Mouse (Mus musculus): Measurements from ENCODE around the gene Sptbn1. TPM values are rescaled to one million over a fixed set of nuclear protein-coding genes. Genes with fewer than 3 reads are reported as not detected.

Gene Sptbn1
- polyA plus RNA-seq, 1 experiment from 2014 or later, result 61.9 TPM

- H3K9me3 ChIP-seq (replicated peaks), result no peaks in the 10 kb centered on the region
- no peaks in the 10 kb centered on the region for H3K27me3 ChIP-seq (ENCODE audit: low read depth, poor library complexity, severe bottlenecking)
- DNase-seq (ENCODE audit: low spot score), result no peak
- no peak overlapping the region for H3K27ac ChIP-seq (replicated peaks)
- H3K4me3 ChIP-seq, result no peak overlapping the region
- H3K36me3 ChIP-seq, result no peaks in the 10 kb centered on the region
- WGBS, result 85% methylated on average over 1 of the region's 1 CpGs
- H3K4me1 ChIP-seq, result peaks cover 7% of the 10 kb centered on the region; the same call in 1 of the 2 replicates
Measured at GRCm38 (mm10) chr11:30247106-30247505, 20.9 kb downstream of the Sptbn1 start.

GRCm38 (mm10) chr11:30246161-30246560 is 21.8 kb downstream of the Sptbn1 start:
- no peak for DNase-seq (ENCODE audit: low spot score)
- Histone ChIP-seq H3K36me3 (no peaks in the 10 kb centered on the region), H3K9me3 (replicated peaks) (no peaks in the 10 kb centered on the region), H3K27ac (replicated peaks) (no peak overlapping the region), H3K4me1 (peaks cover 7% of the 10 kb centered on the region; the same call in 1 of the 2 replicates), H3K27me3 (ENCODE audit: low read depth, poor library complexity, severe bottlenecking) (no peaks in the 10 kb centered on the region), H3K4me3 (no peak overlapping the region)
- 95% methylated on average over 11 of the region's 11 CpGs for WGBS

- Histone ChIP-seq H3K27me3 (ENCODE audit: low read depth, poor library complexity, severe bottlenecking) (no peaks in the 10 kb centered on the region), H3K27ac (replicated peaks) (no peak overlapping the region), H3K4me1 (peaks cover 7% of the 10 kb centered on the region; the same call in 1 of the 2 replicates), H3K9me3 (replicated peaks) (no peaks in the 10 kb centered on the region), H3K36me3 (no peaks in the 10 kb centered on the region), H3K4me3 (no peak overlapping the region)
- DNase-seq (ENCODE audit: low spot score), result no peak
- 80% methylated on average over 1 of the region's 1 CpGs for WGBS
Measured at GRCm38 (mm10) chr11:30244172-30244571, 23.8 kb downstream of the Sptbn1 start.

GRCm38 (mm10) chr11:30243591-30243990 is 24.4 kb downstream of the Sptbn1 start:
- H3K4me1 ChIP-seq, result peaks cover 7% of the 10 kb centered on the region; the same call in 1 of the 2 replicates
- WGBS, result 82% methylated on average over 3 of the region's 3 CpGs
- no peak for DNase-seq (ENCODE audit: low spot score)
- H3K9me3 ChIP-seq (replicated peaks), result no peaks in the 10 kb centered on the region
- H3K36me3 ChIP-seq, result no peaks in the 10 kb centered on the region
- H3K27ac ChIP-seq (replicated peaks), result no peak overlapping the region
- no peak overlapping the region for H3K4me3 ChIP-seq
- no peaks in the 10 kb centered on the region for H3K27me3 ChIP-seq (ENCODE audit: low read depth, poor library complexity, severe bottlenecking)

GRCm38 (mm10) chr11:30240861-30241260 is 27.1 kb downstream of the Sptbn1 start:
- Histone ChIP-seq H3K9me3 (replicated peaks) (no peaks in the 10 kb centered on the region), H3K4me3 (no peak overlapping the region), H3K27me3 (ENCODE audit: low read depth, poor library complexity, severe bottlenecking) (no peaks in the 10 kb centered on the region), H3K27ac (replicated peaks) (no peak overlapping the region), H3K36me3 (no peaks in the 10 kb centered on the region), H3K4me1 (peaks cover 7% of the 10 kb centered on the region; the same call in 1 of the 2 replicates)
- no peak for DNase-seq (ENCODE audit: low spot score)
- WGBS, result 43% methylated on average over 3 of the region's 3 CpGs

GRCm38 (mm10) chr11:30237960-30238359 is 30.0 kb downstream of the Sptbn1 start:
- Histone ChIP-seq H3K4me1 (no peaks in the 10 kb centered on the region), H3K27me3 (ENCODE audit: low read depth, poor library complexity, severe bottlenecking) (no peaks in the 10 kb centered on the region), H3K36me3 (no peaks in the 10 kb centered on the region), H3K27ac (replicated peaks) (no peak overlapping the region), H3K4me3 (no peak overlapping the region), H3K9me3 (replicated peaks) (no peaks in the 10 kb centered on the region)
- 60% methylated on average over 4 of the region's 4 CpGs for WGBS
- DNase-seq (ENCODE audit: low spot score), result no peak

- Histone ChIP-seq H3K27me3 (ENCODE audit: low read depth, poor library complexity, severe bottlenecking) (no peaks in the 10 kb centered on the region), H3K4me3 (no peak overlapping the region), H3K36me3 (no peaks in the 10 kb centered on the region), H3K9me3 (replicated peaks) (no peaks in the 10 kb centered on the region), H3K27ac (replicated peaks) (no peak overlapping the region), H3K4me1 (no peaks in the 10 kb centered on the region)
- DNase-seq (ENCODE audit: low spot score), result no peak
- 88% methylated on average over 4 of the region's 4 CpGs for WGBS
Measured at GRCm38 (mm10) chr11:30236681-30237242, 31.2 kb downstream of the Sptbn1 start.

GRCm38 (mm10) chr11:30235666-30236065 is 32.3 kb downstream of the Sptbn1 start:
- DNase-seq (ENCODE audit: low spot score), result no peak
- Histone ChIP-seq H3K36me3 (no peaks in the 10 kb centered on the region), H3K4me3 (no peak overlapping the region), H3K9me3 (replicated peaks) (no peaks in the 10 kb centered on the region), H3K27ac (replicated peaks) (no peak overlapping the region), H3K27me3 (ENCODE audit: low read depth, poor library complexity, severe bottlenecking) (no peaks in the 10 kb centered on the region), H3K4me1 (no peaks in the 10 kb centered on the region)

- Histone ChIP-seq H3K36me3 (no peaks in the 10 kb centered on the region), H3K4me3 (no peak overlapping the region), H3K27me3 (ENCODE audit: low read depth, poor library complexity, severe bottlenecking) (no peaks in the 10 kb centered on the region), H3K4me1 (no peaks in the 10 kb centered on the region), H3K9me3 (replicated peaks) (no peaks in the 10 kb centered on the region), H3K27ac (replicated peaks) (no peak overlapping the region)
- no peak for DNase-seq (ENCODE audit: low spot score)
- 88% methylated on average over 2 of the region's 2 CpGs for WGBS
Measured at GRCm38 (mm10) chr11:30235218-30235617, 32.8 kb downstream of the Sptbn1 start.

- Histone ChIP-seq H3K27ac (replicated peaks) (no peak overlapping the region), H3K9me3 (replicated peaks) (no peaks in the 10 kb centered on the region), H3K27me3 (ENCODE audit: low read depth, poor library complexity, severe bottlenecking) (no peaks in the 10 kb centered on the region), H3K36me3 (no peaks in the 10 kb centered on the region), H3K4me3 (no peak overlapping the region), H3K4me1 (no peaks in the 10 kb centered on the region)
- no peak for DNase-seq (ENCODE audit: low spot score)
- WGBS, result 80% methylated on average over 4 of the region's 4 CpGs
Measured at GRCm38 (mm10) chr11:30233946-30234345, 34.0 kb downstream of the Sptbn1 start.

- Histone ChIP-seq H3K27ac (replicated peaks) (no peak overlapping the region), H3K4me1 (0 out of 2 replicates have a peak, but pooled peaks cover 3% of the 10 kb centered on the region), H3K4me3 (no peak overlapping the region), H3K27me3 (ENCODE audit: low read depth, poor library complexity, severe bottlenecking) (no peaks in the 10 kb centered on the region), H3K9me3 (replicated peaks) (no peaks in the 10 kb centered on the region), H3K36me3 (no peaks in the 10 kb centered on the region)
- no peak for DNase-seq (ENCODE audit: low spot score)
- 96% methylated on average over 2 of the region's 2 CpGs for WGBS
Measured at GRCm38 (mm10) chr11:30232082-30232481, 35.9 kb downstream of the Sptbn1 start.

GRCm38 (mm10) chr11:30231336-30231735 is 36.6 kb downstream of the Sptbn1 start:
- no peak overlapping the region for H3K4me3 ChIP-seq

GRCm38 (mm10) chr11:30230330-30230771 is 37.6 kb downstream of the Sptbn1 start:
- Histone ChIP-seq H3K27ac (replicated peaks) (no peak overlapping the region), H3K9me3 (replicated peaks) (no peaks in the 10 kb centered on the region), H3K4me3 (no peak overlapping the region), H3K27me3 (ENCODE audit: low read depth, poor library complexity, severe bottlenecking) (no peaks in the 10 kb centered on the region), H3K4me1 (0 out of 2 replicates have a peak, but pooled peaks cover 3% of the 10 kb centered on the region), H3K36me3 (no peaks in the 10 kb centered on the region)
- DNase-seq (ENCODE audit: low spot score), result no peak
- 90% methylated on average over 4 of the region's 4 CpGs for WGBS

More at GRCm38 (mm10) chr11:30231336-30231735, 36.6 kb downstream of the Sptbn1 start:
- H3K9me3 ChIP-seq (replicated peaks), result no peaks in the 10 kb centered on the region
- WGBS, result 92% methylated on average over 3 of the region's 3 CpGs
- no peak for DNase-seq (ENCODE audit: low spot score)
- no peak overlapping the region for H3K27ac ChIP-seq (replicated peaks)
- H3K36me3 ChIP-seq, result no peaks in the 10 kb centered on the region
- H3K27me3 ChIP-seq (ENCODE audit: low read depth, poor library complexity, severe bottlenecking), result no peaks in the 10 kb centered on the region
- H3K4me1 ChIP-seq, result 0 out of 2 replicates have a peak, but pooled peaks cover 3% of the 10 kb centered on the region

Measured in midbrain, embryonic 10.5 days (tissue).